Mouse (Mus musculus) bone marrow macrophage, adult 2 months (primary cell): ENCODE results near the gene Fnbp1l.

ENCODE experiments used
- CTCF ChIP-seq: IDR thresholded peaks from 2 replicates; pipeline ENCODE4 v1.5.1; 2012; ENCODE audit warnings: low read depth, mild to moderate bottlenecking, low read length, moderate library complexity
- POLR2A ChIP-seq: IDR thresholded peaks from 2 replicates; pipeline ENCODE4 v1.6.1; 2012; ENCODE audit warnings: mild to moderate bottlenecking, low read depth, low read length, borderline replicate concordance

DNA sequence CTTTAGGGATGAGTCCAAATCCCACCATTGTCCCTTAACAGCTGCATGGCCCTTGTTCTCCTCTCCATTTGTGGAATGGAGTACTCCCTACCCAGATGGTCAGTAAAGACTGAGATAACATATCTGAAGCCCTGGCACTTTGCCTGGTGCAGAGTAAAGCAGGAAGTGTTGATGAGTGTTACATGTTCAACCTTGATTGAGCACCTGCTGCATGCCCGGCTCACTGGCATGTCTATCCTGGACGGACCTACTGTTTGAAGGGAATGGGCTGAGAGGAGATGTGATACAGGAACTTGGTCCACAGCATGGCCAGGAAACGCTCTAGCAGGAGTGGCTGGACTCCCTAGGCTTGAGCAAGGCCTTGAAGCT is 103.2 kb downstream of the Fnbp1l start:
- TF ChIP-seq CTCF = no peak
- TF ChIP-seq POLR2A = no peak
